Comparison of ENCODE assay signal across 24 mouse cellular contexts in genomic region chr7:137957354-137957753, GRCm38 (mm10).
DNase-seq lines count a peak whose midpoint lies in the region; ATAC-seq and TF ChIP-seq lines count a peak whose summit lies in the region.
"Had no signal": no experiment of that assay in that cellular context is flagged by ENCODE, and none has a peak within 500 bp of the region (broad histone marks: within the 10 kb centered on the region; RNA-seq: fewer than 3 reads in every experiment).

No protein-coding gene starts in this region.

- no peaks in the 10 kb centered on the region for H3K4me1 ChIP-seq in heart, embryonic 10.5 days
- H3K4me1 ChIP-seq: embryonic facial prominence, embryonic 13.5 days; forebrain, embryonic 10.5 days; heart, embryonic 13.5 days had no signal

- H3K4me3 ChIP-seq in myocyte: no peak overlapping the region
- H3K4me3 ChIP-seq in heart, embryonic 10.5 days: no peak overlapping the region
- H3K4me3 ChIP-seq: embryonic facial prominence, embryonic 13.5 days; forebrain, embryonic 10.5 days; gastrocnemius, adult 2 months; heart, embryonic 13.5 days had no signal

- 58% methylated on average over 5 of the region's 5 CpGs for WGBS in heart, embryonic 10.5 days

- no peaks in the 10 kb centered on the region for H3K27me3 ChIP-seq in myocyte (ENCODE audit: control insufficient read depth, insufficient read depth, insufficient read length)
- H3K27me3 ChIP-seq in heart, embryonic 10.5 days (ENCODE audit: insufficient read depth, poor library complexity, severe bottlenecking): 0 out of 2 replicates have a peak, but pooled peaks cover 6% of the 10 kb centered on the region
- H3K27me3 ChIP-seq: embryonic facial prominence, embryonic 13.5 days; heart, embryonic 13.5 days; Patski had no signal

- TF ChIP-seq POLR2A in myocyte (IDR thresholded peaks at IDR 0.05; ENCODE audit: insufficient read length, low read depth): no peak

- peak; percentile 66 to 74 for DNase-seq in adrenal gland, adult (ENCODE audit: inconsistent age in 2 of 2, low spot score in 1 of 2)
- no peak for DNase-seq in adrenal gland, postnatal 4 days (ENCODE audit: low spot score in 2 of 2)
- DNase-seq in MN1 (ENCODE audit: low spot score): peak; percentile 43
- DNase-seq in adrenal gland, postnatal 10 days: peak; percentile 40
- no peak for DNase-seq in heart, embryonic 10.5 days (ENCODE audit: low spot score)
- no peak for DNase-seq in ovary, postnatal 14 days (ENCODE audit: low spot score)
- DNase-seq: cerebellum, adult 11-12 months; cerebellum, adult 9-10 months; cerebellum, postnatal 25 days; gastrocnemius, adult 2 months; gastrocnemius, postnatal 25 days; heart, postnatal 36 days had no signal

- no peak for ATAC-seq in erythroid progenitor cell, adult 5-6 weeks (replicated peaks; ENCODE audit: low FRiP score, poor library complexity, severe bottlenecking)
- ATAC-seq: activated CD4-positive, CD25-positive, alpha-beta regulatory T cell, adult 4 months; forebrain, embryonic 14.5 days; hindbrain, embryonic 16.5 days; inflammation-experienced regulatory T-cells, adult 6 months; intestine, postnatal 0 days; Patski had no signal

- no peak overlapping the region for H3ac ChIP-seq in myocyte (ENCODE audit: control insufficient read depth, insufficient read length)

- no peaks in the 10 kb centered on the region for H3K36me3 ChIP-seq in myocyte (ENCODE audit: control insufficient read depth, insufficient read depth)
- H3K36me3 ChIP-seq in heart, embryonic 10.5 days: no peaks in the 10 kb centered on the region
- H3K36me3 ChIP-seq: embryonic facial prominence, embryonic 13.5 days; forebrain, embryonic 10.5 days; G1E; heart, embryonic 13.5 days had no signal

- H3K79me2 ChIP-seq in myocyte (ENCODE audit: control insufficient read depth, insufficient read depth): no peaks in the 10 kb centered on the region

- H3K4me2 ChIP-seq in myocyte (ENCODE audit: low read depth): peak overlapping the region; percentile 34
- H3K4me2 ChIP-seq: embryonic facial prominence, embryonic 13.5 days; heart, embryonic 13.5 days had no signal

- no peak overlapping the region for H3K27ac ChIP-seq in heart, embryonic 10.5 days
- H3K27ac ChIP-seq: embryonic facial prominence, embryonic 13.5 days; forebrain, embryonic 10.5 days; gastrocnemius, adult 2 months; heart, embryonic 13.5 days had no signal

- no peaks in the 10 kb centered on the region for H3K9me3 ChIP-seq in heart, embryonic 10.5 days
- H3K9me3 ChIP-seq: embryonic facial prominence, embryonic 13.5 days; forebrain, embryonic 10.5 days; heart, embryonic 13.5 days had no signal

TF ChIP-seq in myocyte, 11 proteins besides CTCF, POLR2A, EP300 and RAD21:
- peak; percentile 66 for TF ChIP-seq CEBPB (IDR thresholded peaks at IDR 0.05; ENCODE audit: insufficient read depth, poor library complexity, severe bottlenecking)
- TF ChIP-seq USF1 (IDR thresholded peaks at IDR 0.05; ENCODE audit: low read depth): peak; percentile 53
- TF ChIP-seq MYOD1 (IDR thresholded peaks at IDR 0.05; ENCODE audit: control insufficient read depth in 1 of 3, insufficient read length in 2 of 3, low read depth in 2 of 3): no peak
TF ChIP-seq in myocyte: peak in this region for 2.

Comparison
In these comparisons a context has a peak if more than half of its experiments do, and no peak if none do; other contexts are left out.
1. DNase-seq: peak in adrenal gland, adult (2 of 2), MN1 (single experiment) and adrenal gland, postnatal 10 days (single experiment); none in adrenal gland, postnatal 4 days (0 of 2), heart, embryonic 10.5 days (single experiment) and ovary, postnatal 14 days (single experiment).